Mouse (Mus musculus): ENCODE results near the gene Gm38394. TPM values are rescaled to one million over a fixed set of nuclear protein-coding genes. Genes with fewer than 3 reads are reported as not detected.

The Gm38394 gene
- polyA plus RNA-seq, 1 experiment, result 81.1 TPM

- H3K27ac ChIP-seq (ENCODE audit: insufficient read depth, low read length), result no peak overlapping the region
- no peak overlapping the region for H3K9ac ChIP-seq (ENCODE audit: low read depth, poor library complexity, severe bottlenecking)
- H3K27me3 ChIP-seq (ENCODE audit: control insufficient read depth, insufficient read depth, low read length, poor library complexity, severe bottlenecking), result no peaks in the 10 kb centered on the region
- peaks cover 86% of the 10 kb centered on the region for H3K36me3 ChIP-seq (ENCODE audit: control insufficient read depth, insufficient read depth, low read length, poor library complexity, severe bottlenecking)
- TF ChIP-seq POLR2A (IDR thresholded peaks at IDR 0.05; ENCODE audit: insufficient read depth, low read length) (no peak), EP300 (IDR thresholded peaks at IDR 0.05; ENCODE audit: insufficient read depth, low read depth, low read length) (no peak), CTCF (IDR thresholded peaks at IDR 0.05; ENCODE audit: low read depth, low read length) (no peak)
- H3K4me1 ChIP-seq (ENCODE audit: control insufficient read depth, insufficient read depth, low read length), result no peaks in the 10 kb centered on the region
- H3K9me3 ChIP-seq (replicated peaks; ENCODE audit: control insufficient read depth, insufficient read depth, low read length, poor library complexity, severe bottlenecking), result no peaks in the 10 kb centered on the region
- H3K4me3 ChIP-seq (ENCODE audit: low read depth, low read length), result no peak overlapping the region
Measured at GRCm38 (mm10) chr1:133645652-133646051, 15.5 kb downstream of the Gm38394 start.

DNA sequence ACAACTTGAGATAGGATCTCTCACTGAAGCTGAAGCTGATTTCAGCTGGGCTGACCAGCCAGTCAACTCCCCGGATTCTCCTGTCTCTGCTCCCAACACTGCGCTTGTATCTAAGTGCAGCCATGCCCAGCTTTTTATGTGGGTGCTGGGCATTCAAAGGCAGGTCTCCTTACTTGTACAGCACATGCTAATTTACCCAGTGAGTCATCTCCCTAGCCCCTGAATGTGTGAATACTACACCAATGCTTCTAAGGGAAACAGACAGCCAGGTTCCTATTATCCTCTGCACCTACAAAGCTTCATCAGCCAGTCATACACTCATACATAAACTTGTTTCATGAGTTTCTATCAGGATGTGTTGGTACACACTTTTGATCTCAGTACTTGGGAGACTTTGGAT is 20.0 kb downstream of the Gm38394 start:
- no peak overlapping the region for H3K4me3 ChIP-seq (ENCODE audit: low read depth, low read length)
- no peaks in the 10 kb centered on the region for H3K9me3 ChIP-seq (replicated peaks; ENCODE audit: control insufficient read depth, insufficient read depth, low read length, poor library complexity, severe bottlenecking)
- peaks cover 95% of the 10 kb centered on the region for H3K36me3 ChIP-seq (ENCODE audit: control insufficient read depth, insufficient read depth, low read length, poor library complexity, severe bottlenecking)
- H3K4me1 ChIP-seq (ENCODE audit: control insufficient read depth, insufficient read depth, low read length), result no peaks in the 10 kb centered on the region
- H3K9ac ChIP-seq (ENCODE audit: low read depth, poor library complexity, severe bottlenecking), result no peak overlapping the region
- no peak overlapping the region for H3K27ac ChIP-seq (ENCODE audit: insufficient read depth, low read length)
- no peaks in the 10 kb centered on the region for H3K27me3 ChIP-seq (ENCODE audit: control insufficient read depth, insufficient read depth, low read length, poor library complexity, severe bottlenecking)
- TF ChIP-seq CTCF (IDR thresholded peaks at IDR 0.05; ENCODE audit: low read depth, low read length) (no peak), EP300 (IDR thresholded peaks at IDR 0.05; ENCODE audit: insufficient read depth, low read depth, low read length) (no peak), POLR2A (IDR thresholded peaks at IDR 0.05; ENCODE audit: insufficient read depth, low read length) (no peak)

GRCm38 (mm10) chr1:133638517-133638916 is 22.6 kb downstream of the Gm38394 start:
- Histone ChIP-seq H3K9ac (ENCODE audit: low read depth, poor library complexity, severe bottlenecking) (no peak overlapping the region), H3K4me1 (ENCODE audit: control insufficient read depth, insufficient read depth, low read length) (no peaks in the 10 kb centered on the region), H3K36me3 (ENCODE audit: control insufficient read depth, insufficient read depth, low read length, poor library complexity, severe bottlenecking) (peaks cover 94% of the 10 kb centered on the region), H3K27ac (ENCODE audit: insufficient read depth, low read length) (no peak overlapping the region), H3K27me3 (ENCODE audit: control insufficient read depth, insufficient read depth, low read length, poor library complexity, severe bottlenecking) (no peaks in the 10 kb centered on the region), H3K4me3 (ENCODE audit: low read depth, low read length) (no peak overlapping the region), H3K9me3 (replicated peaks; ENCODE audit: control insufficient read depth, insufficient read depth, low read length, poor library complexity, severe bottlenecking) (no peaks in the 10 kb centered on the region)
- TF ChIP-seq EP300 (IDR thresholded peaks at IDR 0.05; ENCODE audit: insufficient read depth, low read depth, low read length) (no peak), POLR2A (IDR thresholded peaks at IDR 0.05; ENCODE audit: insufficient read depth, low read length) (no peak), CTCF (IDR thresholded peaks at IDR 0.05; ENCODE audit: low read depth, low read length) (no peak)

- H3K27ac ChIP-seq (ENCODE audit: insufficient read depth, low read length), result no peak overlapping the region
- H3K9me3 ChIP-seq (replicated peaks; ENCODE audit: control insufficient read depth, insufficient read depth, low read length, poor library complexity, severe bottlenecking), result no peaks in the 10 kb centered on the region
- H3K27me3 ChIP-seq (ENCODE audit: control insufficient read depth, insufficient read depth, low read length, poor library complexity, severe bottlenecking), result no peaks in the 10 kb centered on the region
- peaks cover 93% of the 10 kb centered on the region for H3K36me3 ChIP-seq (ENCODE audit: control insufficient read depth, insufficient read depth, low read length, poor library complexity, severe bottlenecking)
- H3K9ac ChIP-seq (ENCODE audit: low read depth, poor library complexity, severe bottlenecking), result no peak overlapping the region
- TF ChIP-seq POLR2A (IDR thresholded peaks at IDR 0.05; ENCODE audit: insufficient read depth, low read length), result no peak
- no peak for TF ChIP-seq EP300 (IDR thresholded peaks at IDR 0.05; ENCODE audit: insufficient read depth, low read depth, low read length)
- no peak for TF ChIP-seq CTCF (IDR thresholded peaks at IDR 0.05; ENCODE audit: low read depth, low read length)
- no peaks in the 10 kb centered on the region for H3K4me1 ChIP-seq (ENCODE audit: control insufficient read depth, insufficient read depth, low read length)
- H3K4me3 ChIP-seq (ENCODE audit: low read depth, low read length), result no peak overlapping the region
Measured at GRCm38 (mm10) chr1:133632168-133632567, 28.9 kb downstream of the Gm38394 start.

GRCm38 (mm10) chr1:133625052-133625451 is 36.1 kb downstream of the Gm38394 start:
- peaks cover 93% of the 10 kb centered on the region for H3K36me3 ChIP-seq (ENCODE audit: control insufficient read depth, insufficient read depth, low read length, poor library complexity, severe bottlenecking)
- TF ChIP-seq POLR2A (IDR thresholded peaks at IDR 0.05; ENCODE audit: insufficient read depth, low read length) (no peak), CTCF (IDR thresholded peaks at IDR 0.05; ENCODE audit: low read depth, low read length) (no peak), EP300 (IDR thresholded peaks at IDR 0.05; ENCODE audit: insufficient read depth, low read depth, low read length) (no peak)
- H3K27ac ChIP-seq (ENCODE audit: insufficient read depth, low read length), result no peak overlapping the region
- H3K9ac ChIP-seq (ENCODE audit: low read depth, poor library complexity, severe bottlenecking), result no peak overlapping the region
- no peak overlapping the region for H3K4me3 ChIP-seq (ENCODE audit: low read depth, low read length)
- no peaks in the 10 kb centered on the region for H3K27me3 ChIP-seq (ENCODE audit: control insufficient read depth, insufficient read depth, low read length, poor library complexity, severe bottlenecking)
- H3K4me1 ChIP-seq (ENCODE audit: control insufficient read depth, insufficient read depth, low read length), result no peaks in the 10 kb centered on the region
- no peaks in the 10 kb centered on the region for H3K9me3 ChIP-seq (replicated peaks; ENCODE audit: control insufficient read depth, insufficient read depth, low read length, poor library complexity, severe bottlenecking)

- Histone ChIP-seq H3K9ac (ENCODE audit: low read depth, poor library complexity, severe bottlenecking) (no peak overlapping the region), H3K36me3 (ENCODE audit: control insufficient read depth, insufficient read depth, low read length, poor library complexity, severe bottlenecking) (peaks cover 30% of the 10 kb centered on the region)
Measured at GRCm38 (mm10) chr1:133618311-133618710, 42.8 kb downstream of the Gm38394 start.

More at GRCm38 (mm10) chr1:133618311-133618710, 42.8 kb downstream of the Gm38394 start:
- peaks cover 2% of the 10 kb centered on the region for H3K4me1 ChIP-seq (ENCODE audit: control insufficient read depth, insufficient read depth, low read length)
- H3K4me3 ChIP-seq (ENCODE audit: low read depth, low read length), result no peak overlapping the region
- H3K9me3 ChIP-seq (replicated peaks; ENCODE audit: control insufficient read depth, insufficient read depth, low read length, poor library complexity, severe bottlenecking), result no peaks in the 10 kb centered on the region
- no peaks in the 10 kb centered on the region for H3K27me3 ChIP-seq (ENCODE audit: control insufficient read depth, insufficient read depth, low read length, poor library complexity, severe bottlenecking)
- H3K27ac ChIP-seq (ENCODE audit: insufficient read depth, low read length), result no peak overlapping the region
- TF ChIP-seq POLR2A (IDR thresholded peaks at IDR 0.05; ENCODE audit: insufficient read depth, low read length) (no peak), CTCF (IDR thresholded peaks at IDR 0.05; ENCODE audit: low read depth, low read length) (no peak), EP300 (IDR thresholded peaks at IDR 0.05; ENCODE audit: insufficient read depth, low read depth, low read length) (no peak)
